Mouse (Mus musculus) MEL (cell line): ENCODE results near the gene Gk5.

Source experiments
- BHLHE40 ChIP-seq: IDR thresholded peaks from 2 replicates; pipeline ENCODE4 v1.6.1; 2012; ENCODE audit warnings: low read depth, mild to moderate bottlenecking, inconsistent platforms, low read length, improper control_type of control experiment, borderline replicate concordance
- CTCF ChIP-seq, 3 experiments: IDR thresholded peaks in 2 of 3; conservative IDR thresholded peaks in 1 of 3; 2 replicates each; pipeline ENCODE4 v1.5.1; 2011 to 2012; ENCODE audit warnings: low read length in 3 of 3, low read depth in 2 of 3, mild to moderate bottlenecking in 2 of 3, improper control_type of control experiment in 1 of 3, inconsistent platforms in 1 of 3, mixed read lengths in 1 of 3, moderate library complexity in 1 of 3; ENCODE audit not compliant: control insufficient read depth in 1 of 3, insufficient read depth in 1 of 3, poor library complexity in 1 of 3, severe bottlenecking in 1 of 3
- EP300 ChIP-seq, 2 experiments: IDR thresholded peaks; 2 replicates each; pipeline ENCODE4 v1.6.1; 2011; ENCODE audit warnings: improper control_type of control experiment in 2 of 2, low read length in 2 of 2, low read depth in 1 of 2, mild to moderate bottlenecking in 1 of 2
- ETS1 ChIP-seq: IDR thresholded peaks from 2 replicates; pipeline ENCODE4 v1.6.1; 2012; ENCODE audit warnings: low read depth, mild to moderate bottlenecking, inconsistent platforms, low read length, improper control_type of control experiment, moderate library complexity
- GABPA ChIP-seq: IDR thresholded peaks from 2 replicates; pipeline ENCODE4 v1.6.1; 2012; ENCODE audit warnings: low read depth, mild to moderate bottlenecking, inconsistent platforms, low read length, improper control_type of control experiment, moderate library complexity
- MAX ChIP-seq: IDR thresholded peaks from 2 replicates; pipeline ENCODE4 v1.6.1; 2011; ENCODE audit warnings: low read length, improper control_type of control experiment
- POLR2A ChIP-seq, 2 experiments: IDR thresholded peaks; 2 replicates each; pipeline ENCODE4 v1.6.1; 2011 to 2012; ENCODE audit warnings: low read length in 2 of 2, mild to moderate bottlenecking in 2 of 2, control low read depth in 1 of 2, improper control_type of control experiment in 1 of 2, low read depth in 1 of 2, moderate library complexity in 1 of 2; ENCODE audit not compliant: control insufficient read depth in 1 of 2, insufficient read depth in 1 of 2, poor library complexity in 1 of 2
- POLR2AphosphoS2 ChIP-seq: IDR thresholded peaks from 2 replicates; pipeline ENCODE4 v1.6.1; 2011; ENCODE audit warnings: low read length, improper control_type of control experiment
- POLR2AphosphoS5 ChIP-seq: IDR thresholded peaks from 2 replicates; pipeline ENCODE4 v1.6.1; 2012; ENCODE audit warnings: low read depth, borderline replicate concordance, mild to moderate bottlenecking, inconsistent platforms, low read length, moderate library complexity, mixed read lengths
- TCF12 ChIP-seq: IDR thresholded peaks from 2 replicates; pipeline ENCODE4 v1.6.1; 2014; ENCODE audit warnings: low read depth, mild to moderate bottlenecking, inconsistent platforms, low read length, improper control_type of control experiment, moderate library complexity
- ZC3H11A ChIP-seq: IDR thresholded peaks from 2 replicates; pipeline ENCODE4 v1.6.1; 2012; ENCODE audit warnings: low read depth, mild to moderate bottlenecking, inconsistent platforms, low read length, improper control_type of control experiment
- ZMIZ1 ChIP-seq: IDR thresholded peaks from 2 replicates; pipeline ENCODE4 v1.6.1; 2012; ENCODE audit warnings: low read depth, mild to moderate bottlenecking, inconsistent platforms, low read length, improper control_type of control experiment, moderate library complexity
- ZNF384 ChIP-seq: IDR thresholded peaks from 2 replicates; pipeline ENCODE4 v1.6.1; 2012; ENCODE audit warnings: low read depth, mild to moderate bottlenecking, inconsistent platforms, low read length, improper control_type of control experiment

DNA sequence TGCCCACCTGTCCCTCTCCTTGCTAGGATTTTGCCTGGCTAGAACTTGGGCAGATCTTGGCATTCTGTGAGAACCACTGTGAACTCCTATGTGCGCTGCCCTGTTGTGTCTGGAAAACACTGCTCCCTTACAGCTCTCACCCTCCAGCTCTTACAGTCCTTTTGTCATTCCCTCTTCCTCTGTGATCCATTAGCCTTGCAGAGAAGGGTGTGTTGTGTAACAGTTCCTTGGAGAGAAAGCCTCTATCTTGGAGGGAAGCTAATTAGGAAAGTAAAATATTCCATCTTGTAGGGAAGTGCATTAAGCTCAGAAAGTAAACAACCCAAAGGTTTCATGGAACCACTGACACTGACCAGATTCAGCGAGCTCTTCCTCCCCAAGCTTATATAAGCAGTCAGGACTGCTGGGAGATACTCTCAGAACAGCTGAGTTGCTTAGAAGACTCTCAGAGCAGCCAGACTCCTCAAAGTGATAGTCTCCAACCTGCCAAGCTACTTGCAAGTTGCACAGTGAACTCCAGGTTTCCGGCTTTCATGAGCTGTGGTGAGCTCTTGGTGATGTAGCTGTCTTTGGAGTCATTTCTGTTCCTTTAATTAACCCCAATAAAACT lies 94.0 kb downstream of the Gk5 start:
- TF ChIP-seq CTCF (IDR thresholded peaks at IDR 0.05 in 2 of 3, conservative IDR thresholded peaks at IDR 0.05 in 1 of 3; ENCODE audit: control insufficient read depth in 1 of 3, insufficient read depth in 1 of 3, low read depth in 2 of 3, low read length in 3 of 3, poor library complexity in 1 of 3, severe bottlenecking in 1 of 3): no peak
- TF ChIP-seq ZNF384: no peak
- no peak for TF ChIP-seq POLR2AphosphoS2
- TF ChIP-seq TCF12: no peak
- TF ChIP-seq ZMIZ1: no peak
- TF ChIP-seq POLR2AphosphoS5: no peak
- no peak for TF ChIP-seq POLR2A (IDR thresholded peaks at IDR 0.05; ENCODE audit: control insufficient read depth in 1 of 2, insufficient read depth in 1 of 2, low read depth in 1 of 2, low read length in 2 of 2, poor library complexity in 1 of 2)
- TF ChIP-seq MAX: no peak
- TF ChIP-seq ZC3H11A: no peak
- no peak for TF ChIP-seq ETS1
- no peak for TF ChIP-seq GABPA
- TF ChIP-seq EP300 (IDR thresholded peaks at IDR 0.05; ENCODE audit: low read depth in 1 of 2, low read length in 2 of 2): no peak
- no peak for TF ChIP-seq BHLHE40
